Mouse (Mus musculus): ENCODE results near the gene Ubac2.

Ubac2 gene

DNA sequence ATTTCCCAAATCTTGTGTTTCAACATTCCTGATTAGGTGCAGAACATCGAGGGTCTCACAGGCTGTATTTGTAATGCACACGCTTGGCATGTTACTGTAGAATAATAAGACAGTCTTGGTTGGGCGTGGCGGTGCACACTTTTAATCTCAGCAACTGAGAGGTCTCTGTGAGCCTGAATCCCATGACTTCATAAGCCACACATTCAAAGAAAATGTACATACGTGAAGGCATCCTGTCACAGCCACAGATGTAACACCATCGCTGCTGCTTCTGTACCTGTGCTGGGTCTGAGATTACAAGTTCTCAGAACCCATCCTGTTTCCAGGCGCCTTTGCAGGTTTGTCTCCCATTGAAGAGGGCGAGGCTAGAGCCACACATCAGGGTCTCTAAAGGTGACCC is 133.3 kb downstream of the Ubac2 start:
- DNase-seq = no peak

DNA sequence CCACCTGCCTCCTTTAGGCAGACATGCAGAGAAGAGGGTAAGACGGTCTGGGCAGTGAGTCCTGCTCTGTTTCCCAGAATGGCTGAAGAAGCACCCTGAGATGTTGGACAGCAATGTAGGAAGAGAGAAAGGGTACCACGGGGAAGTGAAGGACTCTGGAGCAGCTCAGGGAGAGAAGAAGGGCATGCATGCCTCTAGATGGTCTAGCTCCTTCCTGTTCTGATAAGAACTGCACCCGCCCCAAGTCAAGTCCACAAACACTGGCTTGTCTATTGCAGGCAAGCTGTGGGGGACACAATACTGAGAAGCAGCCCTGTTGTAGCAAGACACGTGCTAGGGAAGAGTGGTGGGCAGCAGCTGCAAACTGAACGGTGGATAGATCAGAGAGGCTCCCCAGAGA is 133.8 kb downstream of the Ubac2 start:
- DNase-seq = no peak

DNA sequence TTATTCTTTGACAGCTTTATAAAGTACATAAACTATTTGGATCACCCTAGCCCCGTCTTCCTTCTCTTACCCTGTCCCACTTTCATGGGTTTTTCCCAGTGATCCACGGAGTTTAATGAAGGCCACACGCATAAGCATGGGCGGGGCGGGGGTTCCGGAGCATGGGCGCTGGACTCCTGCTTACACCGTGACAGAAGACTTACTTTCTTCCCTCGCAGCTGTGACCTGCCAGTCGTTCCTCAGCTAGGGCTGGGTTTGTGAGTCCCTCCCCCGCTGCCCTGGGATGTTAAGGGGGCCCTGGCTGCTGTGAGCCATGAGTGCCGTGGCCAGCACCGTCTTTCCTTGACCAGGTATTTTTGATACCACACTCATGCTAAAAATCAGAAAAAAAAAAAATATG is 134.4 kb downstream of the Ubac2 start:
- no peak for DNase-seq

DNA sequence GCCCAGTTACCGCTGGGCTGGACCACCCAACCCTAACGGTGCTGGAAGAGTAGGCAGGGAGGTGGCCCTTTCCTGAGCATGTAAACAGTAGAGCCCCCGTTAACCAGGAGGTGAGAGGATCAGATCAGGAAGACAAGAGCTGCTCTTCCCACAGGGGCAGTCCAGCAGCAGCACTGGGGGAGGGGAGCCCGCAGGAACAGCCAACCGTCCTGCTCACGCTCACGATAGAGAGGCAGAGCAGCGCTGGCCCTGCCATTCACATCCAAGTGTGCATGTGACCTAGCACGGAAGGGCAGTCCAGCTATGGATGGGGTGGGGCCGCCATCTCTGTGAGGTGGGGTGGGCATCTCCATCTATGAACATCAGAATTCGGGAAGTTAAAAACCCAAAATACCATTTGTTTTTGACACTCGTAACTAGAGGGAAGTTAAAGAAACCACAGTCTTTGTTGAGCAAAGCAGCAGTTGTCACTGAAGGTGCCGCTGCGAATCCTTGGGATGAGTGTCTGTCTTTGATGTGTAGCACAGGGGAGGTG is 135.1 kb downstream of the Ubac2 start:
- peak; percentile 21 for DNase-seq

DNA sequence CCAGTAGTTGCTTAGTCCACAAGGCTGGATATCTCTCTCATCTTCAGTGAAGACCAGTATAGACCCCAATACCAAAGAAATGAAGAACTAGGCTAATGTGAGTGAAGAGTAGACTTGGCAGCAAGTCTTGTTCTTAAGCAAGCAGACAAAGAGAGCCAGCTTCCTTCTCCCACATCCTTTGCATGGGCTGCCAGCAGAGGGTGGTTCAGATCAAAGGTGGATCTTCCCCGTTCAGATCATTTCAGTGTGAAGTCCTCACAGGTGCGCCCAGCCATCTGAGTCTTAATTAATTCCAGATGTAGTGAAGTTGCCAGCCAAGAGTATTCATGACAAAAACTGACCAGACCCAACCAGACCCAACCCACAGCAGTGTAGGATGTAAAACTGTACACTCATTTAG is 139.5 kb downstream of the Ubac2 start:
- DNase-seq = no peak

DNA sequence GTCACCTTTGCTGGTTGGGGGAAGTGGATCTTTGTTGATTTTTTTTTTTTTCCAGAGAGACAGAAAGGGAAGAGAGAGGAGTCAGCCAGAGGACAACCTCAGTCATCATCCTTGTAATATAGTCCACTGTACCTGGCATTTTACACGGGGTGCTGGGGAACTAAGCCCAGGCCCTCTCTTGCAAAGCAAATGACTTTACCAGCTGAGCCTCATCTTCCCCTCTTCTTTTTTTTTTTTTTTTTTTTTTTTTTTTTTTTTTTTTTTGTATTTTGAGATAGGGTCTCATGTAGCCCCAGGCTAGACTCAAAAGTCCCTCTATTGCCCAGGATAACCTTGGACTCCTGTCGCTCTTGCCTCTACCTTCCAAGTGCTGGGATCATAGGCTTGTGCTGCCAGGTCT is 141.0 kb downstream of the Ubac2 start:
- no peak for DNase-seq

DNA sequence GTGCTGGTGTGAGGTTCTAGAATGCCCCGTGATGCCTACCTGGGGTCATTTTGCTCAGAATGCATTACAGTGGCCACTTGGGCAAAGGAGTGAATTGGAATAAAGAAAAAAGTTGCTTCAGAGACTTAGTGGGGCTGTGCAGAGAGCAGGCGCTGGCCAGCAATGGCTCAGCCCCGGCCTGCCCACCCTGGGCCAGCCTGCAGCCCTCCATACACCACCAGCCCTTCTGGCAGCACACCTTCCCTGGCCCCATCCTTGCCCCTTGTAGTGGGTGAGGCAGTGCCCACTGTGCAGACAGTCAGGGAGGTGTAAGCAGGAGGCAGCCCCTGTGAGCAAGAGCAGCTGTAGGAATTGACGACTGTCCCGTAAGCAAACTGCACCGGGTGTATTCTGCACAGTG is 142.1 kb downstream of the Ubac2 start:
- DNase-seq = no peak

DNA sequence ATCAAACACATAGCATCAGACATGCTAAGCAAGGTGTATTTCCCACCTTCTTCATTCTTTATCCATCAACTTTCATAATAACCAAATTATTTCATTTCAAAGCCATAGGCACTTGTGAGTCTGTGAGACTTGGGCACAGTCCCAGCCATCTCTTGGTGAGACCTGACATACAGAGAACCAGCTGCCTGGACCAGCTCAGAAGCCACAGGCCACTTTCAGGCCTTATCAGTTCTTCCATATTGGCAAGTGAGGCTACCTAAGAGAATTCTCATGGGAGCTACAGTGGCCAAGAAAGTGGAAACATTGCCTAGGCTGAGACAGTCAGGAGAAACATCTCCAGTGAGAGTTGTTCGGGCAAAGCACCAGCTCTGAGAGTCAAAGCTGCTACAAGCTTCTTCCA is 144.6 kb downstream of the Ubac2 start:
- no peak for DNase-seq

DNA sequence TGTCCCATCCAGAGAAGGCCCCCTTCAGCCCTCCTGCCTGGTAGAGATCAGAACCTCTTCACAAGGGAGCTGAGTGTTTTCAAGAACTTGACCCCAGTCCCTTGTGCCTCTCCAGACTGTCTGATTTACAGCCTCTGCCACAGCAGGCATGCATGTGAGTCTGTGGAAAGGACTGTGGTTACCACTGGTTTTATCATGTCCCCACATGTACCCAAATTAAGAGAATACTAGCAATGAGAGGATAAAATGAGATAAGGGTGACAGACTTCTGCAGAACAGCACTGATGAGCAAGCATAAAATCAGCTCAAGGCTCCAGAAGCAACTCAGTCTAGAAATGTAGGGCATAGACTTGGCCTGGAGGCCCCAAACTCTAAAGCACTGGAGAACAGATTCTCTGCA is 145.5 kb downstream of the Ubac2 start:
- no peak for DNase-seq

DNA sequence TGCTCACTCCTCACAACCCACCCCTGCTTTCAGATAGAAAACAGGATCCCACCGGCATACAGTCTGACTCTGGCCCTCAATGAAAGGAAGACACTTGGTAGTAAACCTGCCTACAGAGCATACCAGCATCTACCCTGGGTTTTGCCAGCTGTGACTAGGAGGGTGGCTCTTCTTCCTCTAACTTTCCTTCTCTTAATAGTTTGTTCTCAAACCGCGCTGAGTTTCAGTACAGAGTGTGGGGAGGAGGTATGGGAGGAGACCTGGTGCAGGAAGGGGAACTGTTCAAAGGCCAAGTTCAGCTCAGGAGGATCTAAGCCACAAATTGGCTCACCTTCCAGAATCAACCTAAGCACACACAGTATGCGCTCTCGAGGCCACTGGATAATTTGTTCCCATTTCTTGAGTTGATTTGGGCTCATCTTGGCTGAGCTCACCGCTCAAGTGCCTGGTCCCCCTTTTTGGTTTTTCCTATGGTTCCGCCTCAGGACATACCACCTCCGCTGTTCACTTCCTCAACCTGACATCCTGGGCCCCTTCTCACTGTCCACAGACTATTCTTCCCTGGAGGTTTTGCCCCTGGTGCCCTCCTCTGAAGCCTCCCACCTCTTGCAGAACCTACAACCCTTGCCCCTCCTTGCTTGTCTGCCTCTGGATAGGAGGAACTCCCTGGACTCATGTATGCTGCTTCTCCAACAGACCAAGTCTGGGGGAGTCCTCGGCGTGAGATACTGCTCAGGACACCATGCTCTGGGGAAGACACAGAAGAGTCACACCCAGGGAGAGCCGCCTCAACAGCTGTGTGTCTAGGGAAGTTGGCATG is 150.7 kb downstream of the Ubac2 start:
- DNase-seq = no peak

DNA sequence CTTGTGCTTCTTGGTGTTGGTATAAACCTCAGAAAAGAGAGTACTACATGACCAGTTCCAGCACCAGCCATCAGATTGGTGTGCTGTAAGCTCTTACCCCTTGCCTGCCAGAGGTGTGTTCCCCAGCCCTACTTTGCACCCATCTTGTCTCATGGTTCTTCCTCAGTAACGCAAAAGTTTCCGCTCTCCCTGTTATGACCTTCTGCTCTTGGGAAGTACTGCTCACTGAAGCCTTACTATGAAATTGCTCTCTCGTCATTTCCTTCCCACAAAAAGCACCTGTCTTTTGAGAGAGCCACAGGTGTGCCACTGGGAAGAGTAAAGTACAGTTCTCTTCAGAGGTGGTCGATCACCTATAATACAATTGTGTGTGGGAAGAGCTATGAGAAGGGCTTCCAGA is 151.4 kb downstream of the Ubac2 start:
- DNase-seq = no peak

DNA sequence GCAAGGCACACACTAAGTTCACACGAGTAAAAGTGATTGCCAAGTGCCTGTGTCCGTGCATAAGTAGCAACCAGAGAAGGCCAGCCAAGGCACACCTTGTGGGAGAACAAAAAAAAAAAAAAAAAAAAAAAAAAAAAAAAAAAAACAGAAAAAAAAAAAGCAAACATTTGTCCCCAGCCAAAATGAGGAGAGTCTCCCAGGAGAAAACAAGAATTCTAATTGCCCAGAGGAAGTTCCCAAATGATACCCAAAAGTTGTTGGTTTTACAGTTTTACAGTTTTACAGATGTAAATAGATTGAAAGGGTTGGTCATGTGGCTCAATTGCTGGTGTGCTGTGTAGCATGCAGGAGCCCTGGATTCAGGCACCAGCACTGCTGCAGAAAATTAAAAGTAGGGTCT is 153.6 kb downstream of the Ubac2 start:
- DNase-seq = no peak

DNA sequence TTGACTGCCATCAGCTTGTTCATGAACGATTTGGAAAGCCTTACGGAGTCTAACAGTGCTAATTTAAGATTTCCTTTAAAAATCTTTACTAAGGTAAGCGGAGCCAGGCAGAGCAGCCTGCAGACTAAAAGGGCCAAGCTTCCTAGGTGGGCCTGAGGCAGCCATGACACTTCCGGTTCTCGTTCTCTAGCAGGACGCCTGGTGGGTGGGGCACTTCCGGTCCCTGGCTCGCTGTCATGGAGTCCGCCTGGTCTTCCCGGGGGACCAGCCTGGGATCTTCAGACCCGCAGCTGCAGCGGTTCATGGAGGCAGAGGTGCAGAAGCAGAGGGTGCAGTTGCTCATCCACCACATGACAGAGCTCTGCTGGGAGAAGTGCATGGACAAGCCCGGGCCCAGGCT is 156.0 kb downstream of the Ubac2 start, which contains the start of gene Timm8a2:
Gene Timm8a2 (plus strand): TSS at position 224 of the 400 bp plus-strand sequence.
- no peak for DNase-seq

DNA sequence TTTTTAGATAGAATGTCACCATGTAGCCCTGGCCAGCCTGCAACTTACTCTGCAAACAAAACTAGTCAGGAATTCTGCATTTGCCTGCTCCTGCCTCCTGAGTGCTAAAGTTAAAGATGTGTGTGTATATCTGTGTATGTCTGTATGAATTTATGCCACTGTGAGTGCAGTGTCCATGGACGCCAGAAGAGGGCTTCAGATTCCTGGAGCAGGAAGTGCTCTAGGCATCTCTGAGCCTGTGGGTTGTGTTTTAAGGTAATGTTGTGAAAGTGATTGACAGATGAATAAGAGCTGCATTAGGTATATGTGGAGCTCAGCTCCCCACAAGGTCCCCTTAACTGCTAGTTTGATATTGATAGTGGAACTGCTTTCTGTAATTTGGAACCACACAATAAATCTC is 156.8 kb downstream of the Ubac2 start:
- no peak for DNase-seq

DNA sequence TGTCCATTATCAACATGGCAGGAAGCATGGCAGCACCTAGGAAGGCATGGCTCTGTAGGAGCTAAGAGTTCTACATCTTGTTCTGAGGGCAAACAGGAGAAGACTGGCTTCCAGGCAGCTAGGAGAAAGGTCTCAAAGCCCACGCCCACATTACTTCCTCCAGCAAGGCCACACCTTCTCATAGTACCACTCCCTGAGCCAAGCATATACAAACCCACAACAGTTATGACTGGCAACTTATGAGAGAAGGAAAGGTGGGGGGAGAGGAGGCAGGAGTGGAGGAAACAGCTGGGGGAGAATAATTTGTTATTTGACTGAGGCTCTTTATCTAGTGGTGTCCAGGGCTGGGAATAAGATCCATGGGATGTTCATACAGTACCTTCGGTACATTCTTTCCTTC is 157.4 kb downstream of the Ubac2 start:
- no peak for DNase-seq

DNA sequence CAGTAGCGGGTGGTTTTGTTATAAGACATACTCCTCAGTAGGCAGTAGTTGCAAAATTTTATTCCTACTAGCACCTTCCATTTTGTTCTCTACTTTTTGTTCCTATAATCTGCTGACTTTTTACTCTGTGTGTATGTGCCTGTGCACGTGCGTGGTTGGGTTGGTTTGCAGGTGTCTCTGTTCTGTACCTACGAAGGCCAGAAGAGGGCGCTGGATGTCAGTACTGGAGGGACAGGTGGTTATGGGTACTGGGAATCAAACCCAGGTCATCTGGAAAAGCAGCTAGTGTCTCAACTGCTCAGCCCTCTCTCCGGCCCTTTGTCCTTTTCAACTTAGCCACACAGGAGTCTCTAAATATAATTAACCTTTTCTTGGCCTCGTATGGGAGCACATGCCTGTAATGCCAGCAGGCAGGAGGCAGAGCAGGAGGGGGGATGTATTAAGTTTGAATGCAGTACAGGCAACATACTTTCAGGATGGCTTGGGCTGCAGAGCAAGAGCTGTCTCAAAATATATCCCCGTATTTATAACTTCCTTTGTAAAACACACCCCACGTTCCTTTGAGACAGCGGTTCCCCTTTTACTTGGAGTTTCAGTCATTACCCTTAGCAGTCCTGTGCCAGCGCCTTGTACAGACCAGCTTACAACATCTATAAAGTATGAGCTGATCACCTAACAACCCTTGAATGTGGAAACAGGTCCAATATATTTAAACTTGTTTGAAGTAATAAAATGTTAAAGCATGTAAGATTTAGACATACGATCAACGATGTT is 160.6 kb downstream of the Ubac2 start:
- no peak for DNase-seq

DNA sequence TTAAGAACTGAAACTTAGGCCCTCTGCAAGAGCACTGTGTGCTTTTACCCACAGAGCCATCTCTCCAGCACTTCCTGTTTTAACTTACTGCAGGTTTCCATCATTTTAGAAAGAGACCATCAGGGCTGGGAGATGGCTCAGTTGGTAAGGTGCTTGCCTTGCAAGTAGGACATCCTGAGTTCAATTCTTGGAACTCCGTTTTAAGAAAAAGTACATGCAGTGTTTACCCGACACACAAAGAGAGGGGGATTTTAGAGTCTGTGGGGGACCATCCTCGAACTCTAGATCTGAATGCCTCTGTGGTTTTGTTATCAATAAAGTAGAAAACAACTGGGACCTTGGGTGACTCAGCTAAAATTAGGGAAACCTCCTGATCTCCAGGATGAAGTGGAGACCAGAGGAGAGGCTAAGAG is 163.0 kb downstream of the Ubac2 start:
- DNase-seq = no peak

DNA sequence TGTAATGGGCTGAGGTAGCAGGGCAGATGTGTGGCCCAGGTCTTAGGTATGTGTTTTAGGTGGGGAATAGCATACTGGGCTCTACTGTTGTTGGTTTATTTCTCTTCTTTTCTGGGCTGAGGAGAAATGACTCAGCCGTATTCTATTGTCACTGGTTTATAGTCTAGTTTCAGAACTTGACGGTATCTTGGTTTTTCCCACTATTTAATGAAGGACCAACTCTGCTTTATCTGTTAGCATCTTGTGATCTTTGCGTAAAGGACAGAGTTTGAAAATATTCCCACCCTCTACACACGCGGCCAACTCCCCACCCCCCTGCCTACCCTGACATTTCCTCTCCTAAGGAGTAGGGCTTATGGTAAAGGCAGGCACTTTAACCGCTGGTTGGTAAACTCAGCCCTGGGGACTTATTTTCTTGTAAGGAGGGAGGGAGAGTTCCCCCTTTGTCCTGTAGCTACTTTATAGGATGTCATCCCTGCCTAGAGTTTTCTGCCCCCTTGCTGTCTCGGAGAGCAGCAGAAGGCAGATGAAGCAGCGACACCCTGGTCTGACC is 163.8 kb downstream of the Ubac2 start:
- DNase-seq = no peak

DNA sequence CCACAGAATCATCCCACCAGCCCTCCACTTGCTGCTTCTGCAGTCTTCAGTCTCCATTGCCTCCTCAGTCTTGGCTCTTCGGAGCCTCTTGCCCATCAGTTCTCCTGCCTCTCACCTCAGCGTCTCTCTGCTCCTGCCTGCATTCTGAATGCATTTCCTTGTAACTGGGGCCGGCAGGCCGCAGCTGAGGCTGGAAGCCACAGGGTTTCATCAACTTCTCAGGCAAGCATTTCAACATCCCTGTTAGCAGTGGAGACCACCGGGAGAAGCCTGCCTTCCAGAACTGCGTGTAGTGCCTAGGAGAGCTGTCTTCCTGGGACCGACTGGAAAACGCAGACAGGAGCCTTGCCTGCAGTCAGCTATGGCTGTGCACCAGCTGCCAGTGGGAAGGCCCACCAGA is 169.4 kb downstream of the Ubac2 start:
- no peak for DNase-seq

DNA sequence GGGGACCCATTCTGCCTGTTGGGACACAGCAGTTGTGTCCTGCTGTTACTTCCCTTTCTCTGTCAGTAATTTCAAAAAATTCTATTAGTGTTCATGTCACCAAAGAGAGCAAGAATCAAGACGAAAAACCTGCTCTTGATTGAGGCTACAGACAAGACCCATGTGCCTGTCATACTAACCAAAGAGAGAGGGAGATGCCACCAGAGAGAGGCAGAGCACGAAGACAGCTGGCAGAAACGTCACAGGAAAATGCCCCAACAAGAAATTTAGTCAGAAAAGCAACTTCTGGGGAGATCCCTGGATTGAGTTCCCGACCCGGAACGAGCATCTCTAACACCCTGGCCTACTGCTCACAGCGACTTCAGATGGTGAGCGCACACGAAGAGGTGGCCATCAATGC is 170.4 kb downstream of the Ubac2 start:
- DNase-seq = no peak

DNA sequence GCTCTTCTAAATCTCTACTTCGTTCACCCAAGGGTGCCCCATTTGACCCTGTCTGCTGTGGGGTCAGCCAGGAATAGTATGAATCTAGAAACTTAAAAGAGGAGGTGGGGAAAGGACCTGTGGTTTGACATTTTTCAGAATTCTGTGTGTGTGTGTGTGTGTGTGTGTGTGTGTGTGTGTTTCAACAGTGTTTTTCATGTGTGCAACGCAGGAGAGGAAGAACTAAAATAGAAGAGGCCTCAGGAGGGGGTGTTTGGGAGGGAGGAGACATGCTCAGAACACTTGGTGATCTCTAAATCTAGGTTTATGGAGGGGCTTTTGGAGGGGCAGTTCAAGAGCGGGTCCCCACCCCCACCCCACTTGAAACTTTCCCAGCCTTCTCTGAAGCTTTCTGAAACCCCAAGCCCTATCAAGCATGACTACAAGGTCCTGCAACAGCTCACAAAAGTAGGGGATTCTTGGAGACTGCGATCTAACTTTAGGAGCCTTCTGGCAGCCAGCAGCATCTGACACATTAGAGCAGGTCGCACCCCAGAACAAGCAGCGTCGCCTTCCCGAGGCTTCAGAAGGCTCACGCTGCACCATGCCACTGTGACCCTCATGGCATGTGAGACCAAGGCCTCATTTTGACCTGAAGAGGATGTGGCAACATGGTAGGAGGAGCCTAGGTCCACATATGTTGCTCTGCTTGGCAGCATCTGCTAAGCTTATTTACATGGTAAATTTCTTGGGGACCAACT is 174.6 kb downstream of the Ubac2 start:
- DNase-seq = no peak

DNA sequence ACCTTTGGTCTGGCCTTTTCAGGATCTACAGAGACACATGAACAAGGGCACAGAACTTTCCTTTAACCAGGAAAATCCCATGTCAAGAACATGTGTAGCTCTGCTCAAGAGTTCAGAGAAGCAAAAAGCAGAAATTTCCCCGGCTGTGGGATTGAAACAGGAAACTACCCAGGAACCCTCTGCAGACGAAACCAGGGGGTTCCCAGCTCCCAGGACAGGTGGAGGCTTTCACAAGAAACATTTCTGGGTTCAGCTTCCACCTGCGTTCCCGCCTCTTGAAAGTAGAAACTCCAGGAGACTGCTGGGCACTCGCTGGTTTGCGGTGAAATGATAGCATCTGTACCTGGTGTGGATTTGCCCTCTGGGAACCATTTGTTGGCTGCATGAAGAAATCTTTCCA is 178.5 kb downstream of the Ubac2 start:
- DNase-seq = no peak

DNA sequence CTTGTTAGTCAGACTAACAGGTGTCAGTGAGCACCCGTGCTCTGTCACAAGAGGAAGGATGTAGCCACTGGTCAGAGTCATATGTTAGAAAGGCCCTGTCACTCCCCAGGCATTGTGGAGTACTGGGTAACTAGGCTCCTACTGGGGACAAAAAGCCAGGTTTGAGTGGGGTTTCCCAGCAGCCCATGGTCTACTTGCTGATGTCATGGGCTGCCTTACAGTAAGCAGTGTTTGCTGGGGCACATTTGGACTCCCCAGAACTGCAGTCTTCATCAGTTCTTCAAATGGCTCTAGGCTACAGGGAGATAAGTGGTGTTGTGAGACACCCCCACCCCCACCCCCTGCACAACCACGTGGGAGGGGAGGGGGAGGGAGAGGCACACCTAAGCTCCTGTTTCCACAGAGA is 179.5 kb downstream of the Ubac2 start:
- DNase-seq = no peak

Measured in lung, postnatal 10 days (tissue).